Mouse (Mus musculus) CH12.LX (cell line): ENCODE measurements around the gene Cfi.

Experiments used
- BHLHE40 ChIP-seq: IDR thresholded peaks from 2 replicates; pipeline ENCODE4 v1.6.1; 2011; ENCODE audit warnings: mild to moderate bottlenecking, low read depth, low read length, improper control_type of control experiment
- CTCF ChIP-seq, 2 experiments: IDR thresholded peaks in 1 of 2; conservative IDR thresholded peaks in 1 of 2; 2 replicates each; pipeline ENCODE4 v1.5.1; 2011 to 2012; ENCODE audit warnings: low read depth in 2 of 2, low read length in 2 of 2, improper control_type of control experiment in 1 of 2, inconsistent platforms in 1 of 2, mild to moderate bottlenecking in 1 of 2, moderate library complexity in 1 of 2
- ELF1 ChIP-seq: IDR thresholded peaks from 2 replicates; pipeline ENCODE4 v1.6.1; 2014; ENCODE audit warnings: low read depth, mild to moderate bottlenecking, inconsistent platforms, low read length, improper control_type of control experiment
- MEF2A ChIP-seq: IDR thresholded peaks from 2 replicates; pipeline ENCODE4 v1.6.1; 2014; ENCODE audit warnings: low read depth, mild to moderate bottlenecking, inconsistent platforms, low read length, improper control_type of control experiment, borderline replicate concordance
- MXI1 ChIP-seq: IDR thresholded peaks from 2 replicates; pipeline ENCODE4 v1.6.1; 2011; ENCODE audit warnings: mild to moderate bottlenecking, low read depth, low read length, improper control_type of control experiment
- POLR2A ChIP-seq: IDR thresholded peaks from 2 replicates; pipeline ENCODE4 v1.6.1; 2011; ENCODE audit warnings: low read depth, mild to moderate bottlenecking, improper control_type of control experiment, low read length
- USF1 ChIP-seq: IDR thresholded peaks from 2 replicates; pipeline ENCODE4 v1.6.1; 2014; ENCODE audit warnings: low read depth, mild to moderate bottlenecking, inconsistent platforms, low read length, improper control_type of control experiment
- USF2 ChIP-seq: conservative IDR thresholded peaks from 2 replicates; pipeline ENCODE4 v1.6.1; 2011; ENCODE audit warnings: low read depth, low read length, improper control_type of control experiment

GRCm38 (mm10) chr3:129826691-129827090 lies 9.0 kb upstream of the Cfi start:
- no peak for TF ChIP-seq ELF1
- no peak for TF ChIP-seq MEF2A
- TF ChIP-seq CTCF (conservative IDR thresholded peaks at IDR 0.05 in 1 of 2, IDR thresholded peaks at IDR 0.05 in 1 of 2; ENCODE audit: low read depth in 2 of 2, low read length in 2 of 2), result no peak
- TF ChIP-seq USF1, result no peak
- TF ChIP-seq USF2, result no peak
- no peak for TF ChIP-seq BHLHE40
- no peak for TF ChIP-seq POLR2A
- no peak for TF ChIP-seq MXI1
